Mouse (Mus musculus) neural tube, postnatal 0 days (tissue): ENCODE data around the gene Egfl7. TPM values are rescaled to one million over a fixed set of nuclear protein-coding genes. Genes with fewer than 3 reads are reported as not detected.

ENCODE experiments used
- microRNA counts: library from miRNA; unstranded; fragments of <30 nt; microRNA quantifications from one replicate; lab custom pipeline; 2015
- microRNA-seq: library from miRNA; unstranded; fragments of <30 nt; microRNA quantifications from one replicate; pipeline ENCODE4, GENCODE M21; 2016
- polyA plus RNA-seq: library from polyadenylated mRNA; unstranded; fragments of >200 nt; fragmentation: Nextera tagmentation; extraction: Ambion mirVana; gene quantifications from 2 replicates; pipeline ENCODE4 v1.2.1, GENCODE M21; 2015

Egfl7 gene
- polyA plus RNA-seq: 68.9 and 76.0 TPM in 2 replicates

DNA sequence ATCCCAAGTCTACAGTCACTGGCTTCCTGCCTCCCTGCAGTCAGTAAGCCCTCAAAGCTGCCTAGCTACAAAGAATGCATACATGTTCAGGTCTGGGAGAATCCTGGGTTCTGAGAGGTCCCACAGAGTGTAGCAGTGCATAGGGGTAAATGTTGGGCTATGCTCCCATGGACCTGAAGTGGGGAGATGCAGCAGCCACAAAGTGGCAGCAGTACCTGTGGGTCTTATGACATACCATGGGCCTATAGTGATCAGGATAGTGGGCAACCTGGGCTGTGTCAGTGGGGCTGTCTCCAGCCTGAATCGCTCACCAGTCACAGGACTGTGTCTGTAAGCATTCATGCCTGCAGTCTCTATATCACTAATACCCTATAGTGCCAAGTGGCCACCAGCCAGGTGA lies at the start of gene Egfl7:
Gene Egfl7 (plus strand): TSS at position 301 of the 400 bp plus-strand sequence.

DNA sequence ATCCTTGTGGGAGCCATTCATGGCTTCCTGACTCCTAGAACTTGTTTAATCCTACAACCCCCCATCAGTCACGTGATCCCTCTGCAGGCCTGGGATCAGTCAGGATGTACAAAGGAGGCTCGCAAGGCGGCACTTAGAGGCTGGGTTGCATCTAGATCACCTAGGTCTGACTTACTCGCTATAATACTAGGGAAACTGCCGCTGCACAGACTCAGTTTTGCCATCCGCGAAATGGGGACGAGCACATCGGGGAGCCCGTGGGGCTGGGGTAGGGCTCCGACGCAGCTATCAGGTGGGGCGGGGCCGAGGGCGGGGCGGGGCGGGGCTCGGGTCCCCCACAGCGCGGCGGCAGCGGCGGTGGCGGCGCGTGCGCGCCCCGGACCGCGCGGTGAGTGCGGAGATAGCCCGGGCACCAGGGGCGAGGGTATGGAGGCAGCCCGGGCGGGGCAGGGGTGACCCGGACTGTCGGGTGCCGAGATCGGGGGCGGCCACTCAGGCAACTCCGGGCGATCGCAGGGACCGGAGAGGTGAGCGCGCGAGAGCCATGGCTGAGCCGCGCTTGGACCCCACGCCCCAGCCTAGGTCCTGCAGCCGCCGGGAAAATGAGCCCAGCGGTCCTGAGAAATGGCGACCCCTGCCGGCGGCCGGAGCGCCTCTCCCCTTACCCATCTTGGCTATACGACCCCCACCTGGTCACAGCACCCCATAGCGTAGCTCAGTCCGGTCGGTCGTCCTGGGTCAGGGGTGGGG lies 6.7 kb downstream of the Egfl7 start, which contains the start of gene Gm20532:
Gene Gm20532 (plus strand): TSS at position 346 of the 750 bp plus-strand sequence.

DNA sequence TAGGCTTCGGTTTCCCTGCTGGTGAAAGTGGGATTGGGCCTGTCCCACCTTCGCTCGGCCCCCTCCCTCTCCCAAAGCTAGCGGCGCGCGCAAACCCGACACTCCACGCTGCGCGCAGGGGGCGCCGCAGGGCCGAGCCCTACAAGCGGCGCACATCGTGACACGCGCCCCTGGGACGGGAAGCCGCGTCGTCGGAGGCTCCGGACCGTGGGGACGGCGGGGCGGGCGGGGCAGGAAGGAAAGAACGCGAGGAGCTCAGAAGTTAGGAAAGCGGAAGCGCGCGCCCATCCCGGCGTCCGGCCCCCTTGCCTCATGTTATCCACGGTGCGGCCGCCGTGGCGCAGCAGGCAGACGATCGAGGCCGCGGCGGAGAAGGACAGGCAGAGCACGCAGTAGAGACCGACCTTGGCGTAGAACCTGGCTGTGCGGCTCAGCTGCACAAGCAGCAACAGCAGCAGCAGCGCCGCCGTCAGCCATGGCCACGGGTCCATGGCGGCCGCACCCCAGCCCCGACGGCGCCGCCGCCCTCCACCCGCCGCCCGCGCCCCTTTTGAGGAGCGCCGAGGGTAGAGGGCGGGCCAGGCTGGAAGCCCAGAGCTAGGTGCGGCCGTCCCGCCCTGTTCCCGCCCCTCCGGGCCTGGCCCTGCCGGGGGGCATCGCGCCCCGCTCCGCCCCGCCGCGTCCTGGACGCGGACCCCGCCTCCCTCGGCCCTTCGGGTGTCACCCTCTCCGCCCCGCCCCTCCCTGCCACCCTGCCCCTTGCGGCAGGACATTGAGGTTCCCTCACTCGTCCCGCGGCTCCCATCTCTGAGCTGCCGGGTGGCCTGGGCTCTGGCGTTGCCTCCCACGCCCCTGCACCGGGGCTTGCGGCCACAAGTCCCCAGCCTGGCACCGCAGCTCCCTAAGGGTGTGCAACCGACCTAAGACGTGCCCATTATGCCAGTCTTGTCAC lies 24.2 kb downstream of the Egfl7 start, which contains the start of gene Agpat2:
Gene Agpat2 (minus strand): TSS at position 698 of the 952 bp plus-strand sequence.

DNA sequence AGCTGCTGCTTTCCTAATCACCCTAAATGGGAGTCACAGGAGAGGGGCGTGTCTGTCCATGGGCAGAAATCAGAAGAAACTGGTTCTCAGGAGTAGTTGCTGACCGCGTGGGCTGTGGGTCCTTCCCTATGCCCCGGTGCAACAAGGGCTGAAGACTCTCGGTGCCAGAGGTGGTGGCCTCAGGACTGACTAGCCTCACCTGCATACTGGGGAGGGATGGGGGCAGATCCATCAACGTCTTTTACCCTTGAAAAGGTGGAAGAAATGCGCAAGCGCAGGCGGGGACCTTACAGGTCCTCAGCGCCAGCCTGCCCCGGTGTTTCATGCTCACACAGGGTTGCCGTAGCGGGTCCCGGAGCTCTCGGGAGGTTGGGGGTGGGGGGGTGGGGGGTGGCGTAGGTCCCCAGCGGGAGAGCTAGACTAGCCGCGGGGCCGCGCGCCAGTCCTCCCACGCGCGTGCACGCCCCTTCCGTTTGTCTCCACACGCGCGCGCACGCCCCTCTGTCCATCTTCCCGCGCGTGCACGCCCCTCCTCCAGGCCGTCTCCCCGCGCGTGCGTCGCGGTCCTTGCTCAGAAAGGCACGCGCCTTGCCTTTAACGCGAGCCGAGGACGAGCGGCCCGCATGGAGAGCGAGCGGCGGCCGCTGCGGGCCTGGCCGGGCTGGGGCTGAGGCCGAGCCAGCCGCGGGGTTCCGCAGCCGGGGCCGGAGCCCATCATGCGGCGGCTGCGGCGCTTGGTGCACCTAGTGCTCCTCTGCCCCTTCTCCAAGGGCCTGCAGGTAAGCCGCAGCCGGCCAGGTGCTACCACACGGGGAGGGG lies 48.3 kb downstream of the Egfl7 start, which contains the start of gene Fam69b:
Gene Fam69b (plus strand): TSS at position 537 of the 819 bp plus-strand sequence.

MicroRNA genes within 50 kb of the gene (microRNA counts, 519-probe panel; counts per million panel counts)
- microRNA mmu-miR-126-3p (lab: Ali Mortazavi, UCI) (6,929 counts per million, percentile 94 among the panel's probes with 10 or more counts), microRNA mmu-miR-126-5p (lab: Ali Mortazavi, UCI) (4,649 counts per million, percentile 52 among the panel's probes with 10 or more counts)

Small RNAs within 50 kb of the gene (microRNA-seq; reads per million reads assigned to microRNA genes)
- gene Mir126a: not detected
- not detected for gene Mir126b

Other genes starting within 250 kb of the Egfl7 start
- 28.5 and 29.0 TPM in 2 replicates for gene Dnlz, start 227.9 kb upstream of the Egfl7 start, polyA plus RNA-seq
- gene Card9, start 219.1 kb upstream of the Egfl7 start, polyA plus RNA-seq: 1.5 and 2.4 TPM in 2 replicates
- gene Snapc4, start 199.4 kb upstream of the Egfl7 start, polyA plus RNA-seq: 22.5 and 33.1 TPM in 2 replicates
- 131 and 145 TPM in 2 replicates for gene Entr1, start 190.7 kb upstream of the Egfl7 start, polyA plus RNA-seq
- 82.0 and 91.0 TPM in 2 replicates for gene Pmpca, start 190.7 kb upstream of the Egfl7 start, polyA plus RNA-seq
- gene Inpp5e, start 170.8 kb upstream of the Egfl7 start, polyA plus RNA-seq: 16.3 and 18.7 TPM in 2 replicates
- gene Sec16a, start 134.8 kb upstream of the Egfl7 start, polyA plus RNA-seq: 11.5 and 12.7 TPM in 2 replicates
- gene Notch1, start 63.4 kb upstream of the Egfl7 start, polyA plus RNA-seq: 9.1 and 10.9 TPM in 2 replicates
- gene Gm20532, start 6.6 kb downstream of the Egfl7 start, polyA plus RNA-seq: not detected in 2 replicates
- 8.2 and 8.4 TPM in 2 replicates for gene Agpat2, start 24.4 kb downstream of the Egfl7 start, polyA plus RNA-seq
- gene Fam69b, start 48.4 kb downstream of the Egfl7 start, polyA plus RNA-seq: 148 and 150 TPM in 2 replicates
- gene Lcn4, start 91.3 kb downstream of the Egfl7 start, polyA plus RNA-seq: not detected in 2 replicates